Mouse (Mus musculus): ENCODE data around the gene Dcp1a. TPM values are rescaled to one million over a fixed set of nuclear protein-coding genes. Genes with fewer than 3 reads are reported as not detected.

The Dcp1a gene
- polyA plus RNA-seq, 1 experiment from 2014 or later: 37.7 TPM

DNA sequence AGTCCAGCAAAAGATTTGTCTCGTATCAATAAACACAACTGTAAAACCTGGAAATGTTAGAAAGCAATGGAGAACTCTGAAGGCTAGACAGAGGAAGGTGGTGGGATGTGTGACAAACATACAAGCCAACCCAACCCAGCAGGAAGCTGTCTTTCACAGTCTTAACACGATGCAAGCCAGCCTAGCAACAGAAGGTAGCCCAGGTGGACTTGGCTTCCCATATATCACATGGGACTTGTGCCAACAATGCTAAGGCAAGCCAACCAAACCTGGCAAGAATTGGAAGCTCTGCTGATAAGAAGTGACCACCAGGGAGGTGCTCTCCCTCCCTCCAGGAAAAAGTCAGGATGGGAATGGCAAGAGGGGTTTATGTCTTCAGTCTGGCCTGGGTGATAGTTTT is 18.9 kb downstream of the Dcp1a start:
- ATAC-seq (ENCODE audit: insufficient number of reproducible peaks, low FRiP score, low TSS enrichment, low read depth): no peak
- no peak for DNase-seq (ENCODE audit: low spot score)
- no peak overlapping the region for H3K27ac ChIP-seq (replicated peaks; ENCODE audit: low read depth, low read length)

DNA sequence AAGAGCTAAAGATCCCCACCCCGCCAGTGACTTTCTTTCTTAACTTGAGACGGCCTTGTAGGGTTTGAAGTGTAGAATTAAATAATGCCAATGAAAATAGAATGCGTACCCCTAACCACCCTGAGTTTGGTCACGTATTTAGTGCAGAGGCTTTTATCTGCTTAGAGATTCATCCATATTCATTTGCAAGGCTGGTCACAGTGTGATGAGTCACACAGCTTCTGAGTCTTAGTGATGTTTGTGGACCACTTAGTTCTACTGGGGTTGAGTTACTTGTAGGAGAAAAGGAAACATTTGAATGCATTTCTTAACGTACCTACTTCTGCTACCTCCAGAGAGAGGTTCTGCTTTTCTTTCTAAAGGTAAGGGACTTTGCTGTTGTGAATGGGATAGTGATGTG is 25.7 kb downstream of the Dcp1a start:
- Histone ChIP-seq H3K9ac (ENCODE audit: low read length) (no peak overlapping the region), H3K4me3 (ENCODE audit: low read depth, low read length) (no peak overlapping the region), H3K27me3 (ENCODE audit: control insufficient read depth, insufficient read depth, low read length) (no peaks in the 10 kb centered on the region), H3K36me3 (ENCODE audit: control insufficient read depth, insufficient read depth, low read length) (peaks cover 2% of the 10 kb centered on the region; the same call in 1 of the 2 replicates), H3K27ac (replicated peaks; ENCODE audit: low read depth, low read length) (no peak overlapping the region), H3K4me1 (ENCODE audit: control insufficient read depth, insufficient read depth, low read length) (no peaks in the 10 kb centered on the region), H3K4me2 (ENCODE audit: low read depth, severe bottlenecking) (no peak overlapping the region), H3K9me3 (ENCODE audit: control insufficient read depth, low read length) (no peaks in the 10 kb centered on the region)
- 83% methylated on average over 5 of the region's 5 CpGs for WGBS
- DNase-seq (ENCODE audit: low spot score) (no peak), ATAC-seq (ENCODE audit: insufficient number of reproducible peaks, low FRiP score, low TSS enrichment, low read depth) (no peak)

More for the DNA sequence above, 18.9 kb downstream of the Dcp1a start:
- no peaks in the 10 kb centered on the region for H3K4me1 ChIP-seq (ENCODE audit: control insufficient read depth, insufficient read depth, low read length)
- H3K9ac ChIP-seq (ENCODE audit: low read length): no peak overlapping the region
- H3K36me3 ChIP-seq (ENCODE audit: control insufficient read depth, insufficient read depth, low read length): peaks cover 2% of the 10 kb centered on the region; the same call in 1 of the 2 replicates
- H3K4me3 ChIP-seq (ENCODE audit: low read depth, low read length): no peak overlapping the region
- 94% methylated on average over 2 of the region's 2 CpGs for WGBS
- no peak overlapping the region for H3K4me2 ChIP-seq (ENCODE audit: low read depth, severe bottlenecking)
- no peaks in the 10 kb centered on the region for H3K27me3 ChIP-seq (ENCODE audit: control insufficient read depth, insufficient read depth, low read length)
- no peaks in the 10 kb centered on the region for H3K9me3 ChIP-seq (ENCODE audit: control insufficient read depth, low read length)

DNA sequence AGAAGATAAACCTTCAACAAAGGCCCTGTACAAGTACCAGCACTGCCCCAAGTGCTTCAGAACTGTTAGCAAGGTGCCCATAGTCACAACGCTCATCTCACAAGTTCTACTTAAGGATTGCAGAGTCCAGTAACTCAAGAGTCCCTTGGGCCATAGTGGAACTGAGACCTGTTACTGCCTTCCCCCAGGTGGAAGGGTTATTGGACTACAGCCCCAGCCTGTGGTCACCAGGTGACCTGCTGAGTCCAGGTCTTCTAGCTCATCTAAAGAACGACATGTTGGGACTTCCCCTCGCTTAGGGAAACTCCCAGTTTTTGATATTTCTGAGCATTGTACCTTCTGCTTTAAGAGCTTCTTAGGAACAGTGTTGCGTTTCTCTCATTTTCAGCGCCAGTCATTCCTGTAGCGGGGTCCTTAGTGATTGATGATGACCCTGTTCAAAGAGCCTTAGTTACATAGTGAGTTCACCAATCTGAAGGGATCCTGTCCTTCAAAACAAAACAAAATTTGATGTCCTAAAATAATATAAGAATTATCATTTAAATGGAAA is 31.0 kb downstream of the Dcp1a start:
- Histone ChIP-seq H3K36me3 (ENCODE audit: control insufficient read depth, insufficient read depth, low read length) (peaks cover 8% of the 10 kb centered on the region; the same call in 1 of the 2 replicates), H3K27ac (replicated peaks; ENCODE audit: low read depth, low read length) (no peak overlapping the region), H3K27me3 (ENCODE audit: control insufficient read depth, insufficient read depth, low read length) (no peaks in the 10 kb centered on the region), H3K4me2 (ENCODE audit: low read depth, severe bottlenecking) (no peak overlapping the region), H3K9me3 (ENCODE audit: control insufficient read depth, low read length) (no peaks in the 10 kb centered on the region), H3K4me3 (ENCODE audit: low read depth, low read length) (no peak overlapping the region), H3K9ac (ENCODE audit: low read length) (no peak overlapping the region), H3K4me1 (ENCODE audit: control insufficient read depth, insufficient read depth, low read length) (no peaks in the 10 kb centered on the region)
- 96% methylated on average over 6 of the region's 6 CpGs for WGBS
- ATAC-seq (ENCODE audit: insufficient number of reproducible peaks, low FRiP score, low TSS enrichment, low read depth) (no peak), DNase-seq (ENCODE audit: low spot score) (no peak)

DNA sequence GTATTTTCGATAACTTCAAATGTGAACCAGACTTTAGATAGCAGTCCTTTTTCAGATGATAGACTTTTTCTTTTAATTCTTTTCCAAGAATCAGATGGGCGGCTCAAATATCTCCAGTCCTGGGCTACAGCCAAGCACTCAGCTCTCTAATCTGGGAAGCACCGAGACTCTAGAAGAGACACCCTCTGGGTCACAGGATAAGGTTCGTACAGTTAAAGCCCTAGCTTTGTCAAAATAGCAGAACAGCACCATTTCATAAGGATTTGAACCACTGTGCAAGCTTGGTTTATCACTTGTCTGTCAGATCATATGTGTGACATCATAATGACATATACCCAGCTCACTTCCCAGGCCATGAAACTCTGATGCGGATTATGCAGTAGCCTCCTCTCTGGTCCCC is 33.6 kb downstream of the Dcp1a start:
- 93% methylated on average over 5 of the region's 5 CpGs for WGBS
- H3K9me3 ChIP-seq (ENCODE audit: control insufficient read depth, low read length): no peaks in the 10 kb centered on the region
- H3K4me3 ChIP-seq (ENCODE audit: low read depth, low read length): no peak overlapping the region
- H3K4me2 ChIP-seq (ENCODE audit: low read depth, severe bottlenecking): no peak overlapping the region
- H3K27me3 ChIP-seq (ENCODE audit: control insufficient read depth, insufficient read depth, low read length): no peaks in the 10 kb centered on the region
- peaks cover 7% of the 10 kb centered on the region; the same call in 1 of the 2 replicates for H3K36me3 ChIP-seq (ENCODE audit: control insufficient read depth, insufficient read depth, low read length)
- H3K4me1 ChIP-seq (ENCODE audit: control insufficient read depth, insufficient read depth, low read length): no peaks in the 10 kb centered on the region
- DNase-seq (ENCODE audit: low spot score) (no peak), ATAC-seq (ENCODE audit: insufficient number of reproducible peaks, low FRiP score, low TSS enrichment, low read depth) (no peak)
- no peak overlapping the region for H3K27ac ChIP-seq (replicated peaks; ENCODE audit: low read depth, low read length)
- H3K9ac ChIP-seq (ENCODE audit: low read length): no peak overlapping the region

DNA sequence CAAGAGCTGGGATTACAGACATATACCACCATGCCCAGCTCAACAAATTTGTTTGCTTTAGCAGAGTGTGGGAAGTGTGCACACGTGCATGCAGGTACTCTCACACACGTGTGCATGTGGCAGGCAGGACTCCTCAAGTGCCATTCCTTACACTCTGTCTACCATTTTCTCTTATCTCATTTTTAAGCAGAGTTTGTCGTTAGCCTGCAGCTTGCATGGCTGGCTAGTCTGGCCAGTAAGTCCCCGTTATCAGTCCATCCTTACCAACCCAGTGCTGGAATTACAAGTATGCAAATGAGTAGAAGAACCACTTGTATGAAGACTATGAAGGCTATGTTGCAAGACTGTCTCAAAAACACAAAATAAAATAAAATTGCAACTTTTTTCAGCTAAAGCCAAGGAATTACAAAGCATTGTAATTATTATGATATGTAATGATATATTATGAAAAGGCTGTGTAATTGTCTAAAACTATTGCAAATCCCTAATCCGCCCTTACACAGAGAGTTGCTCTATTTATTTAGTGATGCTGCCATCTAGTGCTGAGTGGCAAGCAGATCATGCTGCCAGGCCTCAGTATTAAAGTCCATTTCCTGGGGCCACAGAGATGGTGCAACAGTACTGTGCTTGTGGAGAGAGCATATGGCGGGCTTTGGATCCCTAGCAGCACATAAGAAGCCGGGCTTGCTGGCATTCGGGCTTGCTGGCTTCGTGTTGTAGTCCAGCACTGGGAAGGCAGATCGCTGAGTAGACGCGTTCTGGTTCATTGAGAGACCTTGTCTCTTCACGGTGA is 36.8 kb downstream of the Dcp1a start:
- ATAC-seq (ENCODE audit: insufficient number of reproducible peaks, low FRiP score, low TSS enrichment, low read depth) (no peak), DNase-seq (ENCODE audit: low spot score) (no peak)
- Histone ChIP-seq H3K4me2 (ENCODE audit: low read depth, severe bottlenecking) (no peak overlapping the region), H3K9me3 (ENCODE audit: control insufficient read depth, low read length) (no peaks in the 10 kb centered on the region), H3K36me3 (ENCODE audit: control insufficient read depth, insufficient read depth, low read length) (peaks cover 13% of the 10 kb centered on the region; the same call in 1 of the 2 replicates), H3K4me3 (ENCODE audit: low read depth, low read length) (no peak overlapping the region), H3K27ac (replicated peaks; ENCODE audit: low read depth, low read length) (no peak overlapping the region), H3K27me3 (ENCODE audit: control insufficient read depth, insufficient read depth, low read length) (no peaks in the 10 kb centered on the region), H3K4me1 (ENCODE audit: control insufficient read depth, insufficient read depth, low read length) (no peaks in the 10 kb centered on the region), H3K9ac (ENCODE audit: low read length) (no peak overlapping the region)
- 90% methylated on average over 13 of the region's 13 CpGs for WGBS

DNA sequence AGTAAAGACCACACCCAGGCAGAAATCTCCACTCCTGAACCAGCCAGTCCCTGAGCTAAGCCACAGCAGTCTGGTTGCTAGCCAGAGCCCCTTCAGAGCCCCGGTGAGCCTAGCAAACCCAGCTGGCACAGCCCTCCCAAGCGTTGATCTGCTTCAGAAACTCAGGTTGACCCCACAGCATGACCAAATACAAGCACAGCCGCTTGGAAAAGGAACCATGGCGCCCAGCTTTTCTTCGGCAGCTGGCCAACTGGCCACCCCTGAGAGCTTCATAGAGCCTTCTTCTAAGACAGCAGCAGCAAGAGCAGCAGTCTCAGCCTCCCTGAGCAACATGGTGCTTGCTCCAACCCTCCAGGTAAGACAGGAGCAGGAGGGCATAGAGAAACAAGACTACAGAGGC is 40.0 kb downstream of the Dcp1a start:
- no peaks in the 10 kb centered on the region for H3K9me3 ChIP-seq (ENCODE audit: control insufficient read depth, low read length)
- no peaks in the 10 kb centered on the region for H3K27me3 ChIP-seq (ENCODE audit: control insufficient read depth, insufficient read depth, low read length)
- H3K36me3 ChIP-seq (ENCODE audit: control insufficient read depth, insufficient read depth, low read length): peaks cover 16% of the 10 kb centered on the region
- H3K4me1 ChIP-seq (ENCODE audit: control insufficient read depth, insufficient read depth, low read length): no peaks in the 10 kb centered on the region
- H3K9ac ChIP-seq (ENCODE audit: low read length): no peak overlapping the region
- H3K4me2 ChIP-seq (ENCODE audit: low read depth, severe bottlenecking): no peak overlapping the region
- no peak overlapping the region for H3K27ac ChIP-seq (replicated peaks; ENCODE audit: low read depth, low read length)
- no peak for DNase-seq (ENCODE audit: low spot score)
- no peak for ATAC-seq (ENCODE audit: insufficient number of reproducible peaks, low FRiP score, low TSS enrichment, low read depth)
- 87% methylated on average over 5 of the region's 5 CpGs for WGBS
- no peak overlapping the region for H3K4me3 ChIP-seq (ENCODE audit: low read depth, low read length)

DNA sequence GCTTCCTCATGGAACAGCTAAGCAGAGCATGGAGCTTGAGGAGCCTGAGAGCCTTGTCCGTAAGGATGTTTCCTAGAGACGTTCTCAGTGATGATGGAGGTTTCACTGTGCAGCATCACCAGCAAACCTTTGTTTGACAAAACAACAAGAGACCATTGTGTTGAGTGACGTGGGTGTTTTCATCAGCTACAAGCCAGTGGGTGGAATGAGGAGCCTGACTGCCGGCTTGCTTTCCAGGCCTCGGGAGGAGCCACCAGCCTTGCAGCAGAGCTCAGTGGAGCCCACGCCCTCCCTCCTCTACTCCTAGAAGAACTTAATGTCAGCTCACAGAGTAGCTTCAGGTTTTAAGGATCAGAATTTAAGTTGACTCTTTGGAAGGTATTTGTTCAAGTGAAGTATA is 44.0 kb downstream of the Dcp1a start:
- H3K9me3 ChIP-seq (ENCODE audit: control insufficient read depth, low read length): no peaks in the 10 kb centered on the region
- no peaks in the 10 kb centered on the region for H3K4me1 ChIP-seq (ENCODE audit: control insufficient read depth, insufficient read depth, low read length)
- WGBS: 89% methylated on average over 6 of the region's 6 CpGs

DNA sequence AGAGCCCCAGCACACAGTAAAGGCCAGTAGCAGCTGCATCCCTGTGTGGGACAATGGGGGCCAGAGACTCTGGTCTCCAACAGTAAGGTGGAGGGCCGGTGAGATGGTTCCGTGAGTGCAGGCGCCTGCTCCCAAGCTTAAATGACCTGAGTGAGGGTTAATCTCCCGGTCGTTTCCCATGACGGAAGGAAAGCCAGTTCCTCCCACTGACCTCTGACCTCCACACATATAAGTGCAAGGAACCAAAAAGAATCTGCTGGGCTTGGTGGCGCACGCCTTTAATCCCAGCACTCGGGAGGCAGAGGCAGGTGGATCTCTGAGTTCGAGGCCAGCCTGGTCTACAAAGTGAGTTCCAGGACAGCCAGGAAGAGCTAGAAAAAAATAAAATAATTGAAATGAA is 49.1 kb downstream of the Dcp1a start:
- H3K9me3 ChIP-seq (ENCODE audit: control insufficient read depth, low read length): no peaks in the 10 kb centered on the region
- no peak overlapping the region for H3K4me2 ChIP-seq (ENCODE audit: low read depth, severe bottlenecking)
- H3K4me3 ChIP-seq (ENCODE audit: low read depth, low read length): no peak overlapping the region
- no peak for DNase-seq (ENCODE audit: low spot score)
- H3K36me3 ChIP-seq (ENCODE audit: control insufficient read depth, insufficient read depth, low read length): peaks cover 12% of the 10 kb centered on the region; the same call in 1 of the 2 replicates
- WGBS: 84% methylated on average over 10 of the region's 10 CpGs
- H3K9ac ChIP-seq (ENCODE audit: low read length): no peak overlapping the region
- ATAC-seq (ENCODE audit: insufficient number of reproducible peaks, low FRiP score, low TSS enrichment, low read depth): no peak
- H3K4me1 ChIP-seq (ENCODE audit: control insufficient read depth, insufficient read depth, low read length): no peaks in the 10 kb centered on the region
- no peak overlapping the region for H3K27ac ChIP-seq (replicated peaks; ENCODE audit: low read depth, low read length)
- H3K27me3 ChIP-seq (ENCODE audit: control insufficient read depth, insufficient read depth, low read length): no peaks in the 10 kb centered on the region

More for the DNA sequence above, 44.0 kb downstream of the Dcp1a start:
- Histone ChIP-seq H3K27me3 (ENCODE audit: control insufficient read depth, insufficient read depth, low read length) (no peaks in the 10 kb centered on the region), H3K4me2 (ENCODE audit: low read depth, severe bottlenecking) (no peak overlapping the region), H3K36me3 (ENCODE audit: control insufficient read depth, insufficient read depth, low read length) (peaks cover 22% of the 10 kb centered on the region), H3K4me3 (ENCODE audit: low read depth, low read length) (no peak overlapping the region), H3K9ac (ENCODE audit: low read length) (no peak overlapping the region), H3K27ac (replicated peaks; ENCODE audit: low read depth, low read length) (no peak overlapping the region)
- no peak for DNase-seq (ENCODE audit: low spot score)
- no peak for ATAC-seq (ENCODE audit: insufficient number of reproducible peaks, low FRiP score, low TSS enrichment, low read depth)
